Mouse (Mus musculus): ENCODE data around the gene Inpp5d.
A peak's percentile ranks its signal among the peaks of the same experiment; 100 is the strongest.

Inpp5d gene

GRCm38 (mm10) chr1:87699890-87700448, 79.9 kb downstream of the Inpp5d start:
- peak; percentile 78 for DNase-seq (ENCODE audit: low read depth, low spot score)

GRCm38 (mm10) chr1:87704230-87704629, 84.1 kb downstream of the Inpp5d start:
- DNase-seq (ENCODE audit: low read depth, low spot score): peak; percentile 48

- DNase-seq (ENCODE audit: low read depth, low spot score): no peak
Measured at GRCm38 (mm10) chr1:87706361-87706760, 86.2 kb downstream of the Inpp5d start.

- DNase-seq (ENCODE audit: low read depth, low spot score): peak; percentile 90
Measured at GRCm38 (mm10) chr1:87709020-87709419, 88.9 kb downstream of the Inpp5d start.

- no peak for DNase-seq (ENCODE audit: low read depth, low spot score)
Measured at GRCm38 (mm10) chr1:87709661-87710270, 89.7 kb downstream of the Inpp5d start.

GRCm38 (mm10) chr1:87711938-87712613, 92.0 kb downstream of the Inpp5d start:
- no peak for DNase-seq (ENCODE audit: low read depth, low spot score)

GRCm38 (mm10) chr1:87712614-87712971, 92.5 kb downstream of the Inpp5d start:
- DNase-seq (ENCODE audit: low read depth, low spot score): no peak

GRCm38 (mm10) chr1:87721382-87721781, 101.3 kb downstream of the Inpp5d start:
- peak; percentile 90 for DNase-seq (ENCODE audit: low read depth, low spot score)

- DNase-seq (ENCODE audit: low read depth, low spot score): peak; percentile 66
Measured at GRCm38 (mm10) chr1:87722081-87722480, 102.0 kb downstream of the Inpp5d start.

- no peak for DNase-seq (ENCODE audit: low read depth, low spot score)
Measured at GRCm38 (mm10) chr1:87723351-87723750, 103.2 kb downstream of the Inpp5d start.

- no peak for DNase-seq (ENCODE audit: low read depth, low spot score)
Measured at GRCm38 (mm10) chr1:87729070-87729469, 109.0 kb downstream of the Inpp5d start.

GRCm38 (mm10) chr1:87729850-87730249, 109.7 kb downstream of the Inpp5d start:
- no peak for DNase-seq (ENCODE audit: low read depth, low spot score)

- DNase-seq (ENCODE audit: low read depth, low spot score): no peak
Measured at GRCm38 (mm10) chr1:87730271-87730670, 110.2 kb downstream of the Inpp5d start.

GRCm38 (mm10) chr1:87733212-87733611, 113.1 kb downstream of the Inpp5d start:
- DNase-seq (ENCODE audit: low read depth, low spot score): peak; percentile 84

GRCm38 (mm10) chr1:87734153-87734552, 114.0 kb downstream of the Inpp5d start:
- DNase-seq (ENCODE audit: low read depth, low spot score): peak; percentile 85

- peak; percentile 80 for DNase-seq (ENCODE audit: low read depth, low spot score)
Measured at GRCm38 (mm10) chr1:87740584-87741290, 120.6 kb downstream of the Inpp5d start.

- DNase-seq (ENCODE audit: low read depth, low spot score): no peak
Measured at GRCm38 (mm10) chr1:87749360-87749973, 129.4 kb downstream of the Inpp5d start.

- peak; percentile 99 for DNase-seq (ENCODE audit: low read depth, low spot score)
Measured at GRCm38 (mm10) chr1:87755641-87756470, 135.7 kb downstream of the Inpp5d start, which contains the start of gene Atg16l1. Atg16l1 (plus strand) TSS chr1:87755870.

- no peak for DNase-seq (ENCODE audit: low read depth, low spot score)
Measured at GRCm38 (mm10) chr1:87763821-87764220, 143.7 kb downstream of the Inpp5d start.

GRCm38 (mm10) chr1:87765741-87766140, 145.6 kb downstream of the Inpp5d start:
- DNase-seq (ENCODE audit: low read depth, low spot score): no peak

- DNase-seq (ENCODE audit: low read depth, low spot score): peak; percentile 38
Measured at GRCm38 (mm10) chr1:87766233-87766632, 146.1 kb downstream of the Inpp5d start.

Data from brain, adult 2 months (tissue).